Mouse (Mus musculus) limb, embryonic 13.5 days (tissue): Measurements from ENCODE around the gene Fcer1g. TPM values are rescaled to one million over a fixed set of nuclear protein-coding genes. Genes with fewer than 3 reads are reported as not detected.
A peak's percentile ranks its signal among the peaks of the same experiment; 100 is the strongest.

Source experiments
- ATAC-seq: fragments of 200-750 bp; cut with Nextera tagmentation; 2 replicates; pipeline ENCODE4 v1.8.0; 2017; ENCODE audit warnings: low read depth, moderate number of reproducible peaks, moderate TSS enrichment; ENCODE audit not compliant: low FRiP score
- H3K27ac ChIP-seq: fragments of 300-500 bp; sonication (generic); 2 replicates; pipeline ENCODE4 v1.5.1; 2015; ENCODE audit warnings: inconsistent platforms, mild to moderate bottlenecking, moderate library complexity
- H3K27me3 ChIP-seq: fragments of 300-500 bp; sonication (generic); 2 replicates; pipeline ENCODE4 v1.6.1; 2015; ENCODE audit warnings: mild to moderate bottlenecking, inconsistent platforms
- H3K36me3 ChIP-seq: fragments of 300-500 bp; sonication (generic); 2 replicates; pipeline ENCODE4 v1.6.1; 2015; ENCODE audit warnings: inconsistent platforms, mild to moderate bottlenecking, moderate library complexity
- H3K4me1 ChIP-seq: fragments of 300-500 bp; sonication (generic); 2 replicates; pipeline ENCODE4 v1.6.1; 2015; ENCODE audit warnings: inconsistent platforms
- H3K4me2 ChIP-seq: fragments of 300-500 bp; sonication (generic); replicated peaks from 2 replicates; pipeline ENCODE4 v1.6.1; 2015; ENCODE audit warnings: inconsistent platforms, mild to moderate bottlenecking, moderate library complexity
- H3K4me3 ChIP-seq: fragments of 300-500 bp; sonication (generic); 2 replicates; pipeline ENCODE4 v1.5.1; 2015; ENCODE audit warnings: moderate library complexity, mild to moderate bottlenecking, inconsistent platforms
- H3K9ac ChIP-seq: fragments of 300-500 bp; sonication (generic); 2 replicates; pipeline ENCODE4 v1.6.1; 2015; ENCODE audit warnings: mild to moderate bottlenecking, inconsistent platforms
- H3K9me3 ChIP-seq: fragments of 300-500 bp; sonication (generic); 2 replicates; pipeline ENCODE4 v1.6.1; 2016; ENCODE audit warnings: inconsistent platforms
- WGBS: fragments of 180-500 bp; shearing (Covaris S2); methylation state at CpG from one replicate; pipeline ENCODE4 v1.1.7; 2015; 5-methylcytosine and 5-hydroxymethylcytosine counted together
- polyA plus RNA-seq: library from polyadenylated mRNA; unstranded; fragments of >200 nt; fragmentation: Nextera tagmentation; extraction: Ambion mirVana; gene quantifications from 2 replicates; pipeline ENCODE4 v1.2.1, GENCODE M21; 2015

Gene Fcer1g
- polyA plus RNA-seq, result 37.8 and 39.1 TPM in 2 replicates

DNA sequence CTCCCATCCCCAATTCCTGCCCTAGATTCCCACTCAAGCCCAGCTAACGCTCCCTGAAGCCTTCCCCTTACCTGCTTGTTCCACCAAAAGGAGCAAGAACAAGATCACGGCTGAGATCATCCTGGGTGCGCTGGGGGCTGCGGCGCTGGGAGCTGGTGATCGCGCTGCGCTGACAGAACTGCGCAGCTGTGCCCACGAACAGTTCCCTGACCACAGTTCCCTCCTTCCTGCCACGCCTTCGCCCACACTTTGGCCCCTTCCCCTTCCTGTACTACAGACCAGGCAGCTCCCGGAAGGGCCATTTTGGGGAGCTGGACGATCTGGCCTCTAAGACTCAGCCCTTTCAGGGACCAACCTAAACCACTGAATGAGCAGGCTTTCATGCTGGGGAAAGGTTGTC, at the start of gene Fcer1g:
TSS of gene Fcer1g (minus strand) at position 240 of the 400 bp plus-strand sequence.
- no peak for ATAC-seq
- peaks cover 58% of the 10 kb centered on the region for H3K36me3 ChIP-seq
- H3K4me3 ChIP-seq, result no peak within 1 kb of the TSS
- H3K4me1 ChIP-seq, result peaks cover 16% of the 10 kb centered on the region
- H3K9ac ChIP-seq, result no peak within 1 kb of the TSS
- 93% methylated on average over 14 of the region's 14 CpGs for WGBS
- H3K9me3 ChIP-seq, result no peaks in the 10 kb centered on the region
- H3K4me2 ChIP-seq, result no peak within 1 kb of the TSS
- no peak within 1 kb of the TSS for H3K27ac ChIP-seq
- H3K27me3 ChIP-seq, result no peaks in the 10 kb centered on the region

DNA sequence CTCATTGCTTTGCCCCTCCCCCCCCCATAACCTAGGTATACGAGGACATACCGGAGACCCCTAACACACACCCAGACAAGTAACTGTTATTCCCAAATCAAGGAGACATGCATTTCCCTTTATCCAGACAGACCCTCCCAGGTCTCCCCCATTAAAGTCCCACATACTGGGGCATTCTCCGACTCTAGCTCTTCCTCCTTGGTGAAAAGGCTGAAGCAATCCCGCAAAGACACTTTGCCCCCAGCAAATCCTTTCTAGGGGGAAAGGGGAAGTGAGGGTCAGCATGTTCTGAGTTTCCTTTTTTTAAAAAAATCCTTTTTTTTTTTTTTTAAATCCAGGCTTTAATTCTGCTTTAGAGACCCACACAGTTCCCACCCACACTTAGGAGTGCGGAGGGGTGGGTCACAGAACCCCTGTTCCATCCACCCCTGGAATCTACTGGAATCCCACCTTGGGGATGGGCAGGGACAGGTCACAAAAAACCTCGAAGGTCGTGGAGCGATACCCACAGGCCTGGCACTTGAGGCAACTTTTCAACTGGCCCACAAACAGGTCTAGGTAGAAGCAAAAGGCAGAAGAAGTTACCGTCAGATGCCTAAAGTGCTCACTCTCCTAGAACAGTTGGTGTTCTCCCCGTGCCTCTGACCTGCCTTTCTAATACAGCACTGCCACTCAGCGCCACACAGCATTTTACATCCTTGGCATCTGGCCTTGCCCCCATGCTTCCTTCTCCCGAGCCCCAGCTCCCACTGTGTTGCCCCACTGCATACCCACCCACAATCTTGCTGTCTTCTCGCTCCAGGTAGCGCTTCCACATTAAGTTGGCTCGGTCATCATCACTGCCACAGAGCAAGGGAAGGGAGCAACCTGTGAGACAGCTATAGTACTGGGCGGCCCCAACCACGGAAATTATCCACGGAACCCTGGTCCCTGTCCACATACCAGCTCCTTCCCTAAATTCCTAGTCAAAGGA, 49.3 kb upstream of the Fcer1g start:
- Histone ChIP-seq H3K27me3 (no peaks in the 10 kb centered on the region), H3K9me3 (no peaks in the 10 kb centered on the region), H3K4me2 (no peak overlapping the region), H3K9ac (no peak overlapping the region), H3K4me3 (no peak overlapping the region), H3K36me3 (peaks cover 57% of the 10 kb centered on the region), H3K27ac (no peak overlapping the region), H3K4me1 (peaks cover 47% of the 10 kb centered on the region)
- 89% methylated on average over 18 of the region's 18 CpGs for WGBS
- no peak for ATAC-seq

- WGBS, result 81% methylated on average over 18 of the region's 18 CpGs
- H3K4me2 ChIP-seq, result peak overlapping the region; percentile 95
- no peak overlapping the region for H3K27ac ChIP-seq
- ATAC-seq, result no peak
- peak overlapping the region; percentile 64; the same call in 1 of the 2 replicates for H3K9ac ChIP-seq
- peak overlapping the region; percentile 73 for H3K4me3 ChIP-seq
- H3K4me1 ChIP-seq, result peaks cover 41% of the 10 kb centered on the region
- H3K36me3 ChIP-seq, result peaks cover 66% of the 10 kb centered on the region
- no peaks in the 10 kb centered on the region for H3K27me3 ChIP-seq
- no peaks in the 10 kb centered on the region for H3K9me3 ChIP-seq
These were observed 48.1 kb upstream of the Fcer1g start for GRCm38 (mm10) chr1:171282086-171282805.

- H3K27me3 ChIP-seq, result no peaks in the 10 kb centered on the region
- H3K9ac ChIP-seq, result peak overlapping the region; percentile 64
- peak overlapping the region; percentile 72 for H3K27ac ChIP-seq
- peaks cover 74% of the 10 kb centered on the region for H3K36me3 ChIP-seq
- no peaks in the 10 kb centered on the region for H3K9me3 ChIP-seq
- H3K4me2 ChIP-seq, result peak overlapping the region; percentile 95
- H3K4me1 ChIP-seq, result peaks cover 34% of the 10 kb centered on the region
- ATAC-seq, result peak; percentile 22
- H3K4me3 ChIP-seq, result peak overlapping the region; percentile 73
- under 1% methylated on average over 10 of the region's 10 CpGs for WGBS
These were observed 47.4 kb upstream of the Fcer1g start for GRCm38 (mm10) chr1:171281528-171281923.

- Histone ChIP-seq H3K27ac (peak within 1 kb of the TSS; percentile 72), H3K27me3 (no peaks in the 10 kb centered on the region), H3K4me1 (peaks cover 29% of the 10 kb centered on the region), H3K9ac (peak within 1 kb of the TSS; percentile 86), H3K9me3 (no peaks in the 10 kb centered on the region), H3K4me2 (peak within 1 kb of the TSS; percentile 95), H3K36me3 (peaks cover 74% of the 10 kb centered on the region), H3K4me3 (peak within 1 kb of the TSS; percentile 73)
- WGBS, result under 1% methylated on average over 26 of the region's 26 CpGs
- peak; percentile 97 for ATAC-seq
These were observed 46.9 kb upstream of the Fcer1g start, which contains the start of gene Ppox for GRCm38 (mm10) chr1:171280916-171281527. TSS of gene Ppox (minus strand) at chr1:171281186.

- Histone ChIP-seq H3K27me3 (no peaks in the 10 kb centered on the region), H3K9ac (peak overlapping the region; percentile 86), H3K36me3 (peaks cover 74% of the 10 kb centered on the region), H3K4me1 (peaks cover 23% of the 10 kb centered on the region), H3K9me3 (no peaks in the 10 kb centered on the region), H3K4me3 (peak overlapping the region; percentile 73), H3K27ac (0 out of 2 replicates have a peak overlapping the region, but pooled peaks have one; percentile 7), H3K4me2 (peak overlapping the region; percentile 95)
- no peak for ATAC-seq
- under 1% methylated on average over 25 of the region's 25 CpGs for WGBS
These were observed 46.2 kb upstream of the Fcer1g start for GRCm38 (mm10) chr1:171280250-171280915.

- Histone ChIP-seq H3K9me3 (no peaks in the 10 kb centered on the region), H3K4me1 (peaks cover 21% of the 10 kb centered on the region), H3K9ac (peak overlapping the region; percentile 86), H3K27me3 (no peaks in the 10 kb centered on the region), H3K27ac (no peak overlapping the region), H3K36me3 (peaks cover 74% of the 10 kb centered on the region), H3K4me2 (peak overlapping the region; percentile 95), H3K4me3 (peak overlapping the region; percentile 73)
- no peak for ATAC-seq
- 58% methylated on average over 5 of the region's 5 CpGs for WGBS
These were observed 45.6 kb upstream of the Fcer1g start for GRCm38 (mm10) chr1:171279721-171280120.

DNA sequence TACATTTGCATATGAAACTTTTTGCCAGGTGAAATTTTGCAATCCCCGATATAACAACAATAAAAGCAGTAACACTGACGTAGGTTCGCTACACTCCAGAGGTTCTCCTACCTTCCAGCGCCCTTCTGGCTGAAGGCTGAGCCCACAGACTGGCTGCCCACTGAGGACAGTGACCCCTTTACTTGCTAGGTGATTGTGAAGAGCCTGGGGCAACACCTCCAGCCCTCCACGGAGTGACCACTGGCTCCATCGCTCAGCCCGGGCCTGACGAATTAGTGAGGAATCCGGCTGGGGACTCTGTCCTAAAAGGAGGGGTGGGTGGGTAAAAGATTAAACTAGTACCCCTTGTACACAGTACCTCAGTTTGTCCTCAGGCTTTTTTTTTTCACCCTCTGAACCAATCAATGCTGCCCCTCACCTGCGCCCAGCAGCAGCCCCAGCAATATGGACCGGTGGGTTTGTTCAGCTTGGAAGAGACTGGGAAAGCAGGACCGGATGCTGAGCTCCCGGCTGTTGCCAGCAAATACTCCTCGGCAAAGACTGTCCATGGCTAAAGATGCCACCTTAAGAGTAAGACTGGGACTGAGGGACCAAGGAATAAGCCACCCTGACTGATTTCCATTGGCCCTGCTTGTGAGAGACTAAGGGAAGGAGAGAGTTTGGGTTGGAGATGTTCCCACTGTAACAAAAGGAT, 45.0 kb upstream of the Fcer1g start:
- H3K9me3 ChIP-seq, result no peaks in the 10 kb centered on the region

DNA sequence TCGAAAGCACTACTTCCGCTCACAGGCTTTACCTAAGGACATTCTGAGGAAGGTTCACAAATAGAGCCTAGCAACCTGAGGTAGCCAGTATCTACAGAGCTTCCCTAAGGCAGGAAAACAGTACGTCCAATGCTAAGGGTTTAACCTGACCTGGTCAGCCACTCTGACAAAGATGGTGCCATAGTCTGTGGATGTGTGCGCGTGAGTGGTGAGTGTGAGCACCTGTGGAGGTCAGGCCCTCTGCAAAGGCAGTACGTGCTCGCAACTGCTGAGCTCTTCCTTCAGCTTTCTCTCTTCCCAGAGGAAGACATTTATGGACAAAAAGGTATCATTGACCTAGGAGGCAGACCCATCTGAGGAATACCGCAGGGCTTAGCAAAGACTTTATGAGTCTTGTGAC, 44.3 kb upstream of the Fcer1g start:
- WGBS, result 91% methylated on average over 8 of the region's 8 CpGs
- no peak overlapping the region; the same call in 1 of the 2 replicates for H3K9ac ChIP-seq
- ATAC-seq, result no peak
- H3K4me3 ChIP-seq, result no peak overlapping the region
- H3K27me3 ChIP-seq, result no peaks in the 10 kb centered on the region
- no peaks in the 10 kb centered on the region for H3K9me3 ChIP-seq
- peaks cover 74% of the 10 kb centered on the region for H3K36me3 ChIP-seq
- H3K4me1 ChIP-seq, result peaks cover 21% of the 10 kb centered on the region
- no peak overlapping the region for H3K27ac ChIP-seq
- no peak overlapping the region for H3K4me2 ChIP-seq

More for the DNA sequence above, 45.0 kb upstream of the Fcer1g start:
- H3K36me3 ChIP-seq, result peaks cover 74% of the 10 kb centered on the region
- WGBS, result 85% methylated on average over 14 of the region's 14 CpGs
- no peaks in the 10 kb centered on the region for H3K27me3 ChIP-seq
- peaks cover 21% of the 10 kb centered on the region for H3K4me1 ChIP-seq
- peak overlapping the region; percentile 95 for H3K4me2 ChIP-seq
- peak overlapping the region; percentile 86 for H3K9ac ChIP-seq
- H3K27ac ChIP-seq, result no peak overlapping the region
- no peak for ATAC-seq
- H3K4me3 ChIP-seq, result peak overlapping the region; percentile 73

- Histone ChIP-seq H3K9me3 (no peaks in the 10 kb centered on the region), H3K4me1 (peaks cover 21% of the 10 kb centered on the region), H3K36me3 (peaks cover 75% of the 10 kb centered on the region), H3K9ac (no peak overlapping the region), H3K4me3 (no peak overlapping the region), H3K27ac (no peak overlapping the region), H3K4me2 (no peak overlapping the region), H3K27me3 (no peaks in the 10 kb centered on the region)
- no peak for ATAC-seq
- 81% methylated on average over 10 of the region's 10 CpGs for WGBS
These were observed 43.6 kb upstream of the Fcer1g start for GRCm38 (mm10) chr1:171277736-171278135.
